Mouse (Mus musculus): ENCODE data around the gene Agbl5.

Gene Agbl5

DNA sequence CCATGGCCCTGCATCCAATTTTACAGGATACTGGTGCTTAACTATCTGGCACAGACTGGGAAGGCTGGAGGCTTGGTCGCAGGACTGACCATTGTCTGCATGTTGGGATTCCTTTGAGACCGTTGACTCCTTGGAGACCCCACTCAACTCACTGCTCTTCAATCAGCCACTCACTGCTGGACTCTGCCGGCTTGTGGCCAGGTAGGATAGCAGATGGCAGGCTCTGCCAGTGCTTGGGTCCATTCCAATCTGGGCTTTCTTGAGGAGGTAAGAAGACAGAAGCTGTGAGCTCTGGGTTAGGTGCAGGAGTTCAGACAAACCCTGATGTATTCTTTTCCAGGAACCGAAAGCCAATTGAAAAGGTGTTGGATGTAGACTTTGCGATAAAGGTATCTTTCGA lies 65.6 kb downstream of the Agbl5 start:
- DNase-seq: no peak

DNA sequence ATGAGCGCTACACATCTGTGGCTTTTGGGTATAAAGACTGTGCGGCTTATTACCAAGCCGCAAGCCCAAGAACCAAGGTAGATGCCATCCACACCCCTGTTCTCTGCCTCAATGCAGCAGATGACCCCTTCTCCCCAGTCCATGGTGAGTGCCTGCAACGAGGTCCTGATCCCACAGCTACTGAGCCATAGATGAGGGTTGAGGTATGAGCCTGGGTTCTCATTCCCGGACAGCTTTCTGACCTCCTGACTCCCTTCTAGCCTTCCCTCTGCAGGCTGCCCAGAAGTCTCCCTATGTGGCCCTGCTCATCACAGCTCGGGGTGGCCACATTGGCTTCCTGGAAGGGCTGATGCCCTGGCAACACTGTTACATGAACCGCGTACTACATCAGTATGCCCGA lies 66.1 kb downstream of the Agbl5 start:
- DNase-seq: no peak

DNA sequence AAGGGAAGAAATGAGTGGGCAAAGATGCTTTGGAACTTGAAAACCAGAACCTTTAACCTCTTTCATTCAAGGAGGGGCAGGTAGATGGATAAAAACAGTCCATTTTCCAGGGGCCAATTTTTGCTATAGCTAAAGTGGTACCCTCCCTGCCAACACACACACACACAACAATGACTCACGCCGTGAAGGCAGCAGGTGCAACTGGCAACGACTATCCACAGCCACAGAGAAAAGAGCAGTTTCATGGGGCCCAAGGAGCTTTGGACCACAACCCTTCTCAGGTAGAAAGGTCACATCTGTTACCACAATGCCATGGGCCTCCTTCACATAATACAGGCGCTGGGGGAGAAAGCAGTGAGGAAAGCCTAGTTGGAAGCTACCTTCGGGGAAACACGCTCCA lies 67.3 kb downstream of the Agbl5 start:
- no peak for DNase-seq
